Mouse (Mus musculus) cerebellum, adult 2 months (tissue): Measurements from ENCODE around the gene Ywhaq.

Source experiments
- CTCF ChIP-seq: fragments of 200-500 bp; IDR thresholded peaks from 2 replicates; pipeline ENCODE4 v1.5.1; 2011; ENCODE audit warnings: low read depth, mild to moderate bottlenecking, control low read depth, low read length, moderate library complexity, borderline replicate concordance; ENCODE audit not compliant: insufficient read depth
- POLR2A ChIP-seq: fragments of 200-500 bp; IDR thresholded peaks from 2 replicates; pipeline ENCODE4 v1.6.1; 2011; ENCODE audit warnings: low read length, control low read depth, borderline replicate concordance; ENCODE audit not compliant: insufficient read depth

GRCm38 (mm10) chr12:21418621-21419131 is 1.2 kb upstream of the Ywhaq start:
- no peak for TF ChIP-seq CTCF
- no peak for TF ChIP-seq POLR2A
